Mouse (Mus musculus): ENCODE measurements around the gene Pcid2.

- TF ChIP-seq CTCF (IDR thresholded peaks at IDR 0.05; ENCODE audit: borderline replicate concordance, insufficient read depth, low read length) (no peak), POLR2A (IDR thresholded peaks at IDR 0.05; ENCODE audit: low read depth, low read length) (no peak)
These were observed 68.9 kb downstream of the Pcid2 start for GRCm38 (mm10) chr8:13036346-13036812.

Measured in embryonic fibroblast, embryonic 13.5 days (primary cell).